Mouse (Mus musculus): ENCODE measurements around the gene AI661453. TPM values are rescaled to one million over a fixed set of nuclear protein-coding genes. Genes with fewer than 3 reads are reported as not detected.
"Not testable (repeated sequence)": the region's sequence is repeated elsewhere in the genome, so short reads cannot be mapped to it uniquely, and the experiment has no call there.

Gene AI661453
- polyA plus RNA-seq, 1 experiment from 2014 or later: 0.31 TPM

DNA sequence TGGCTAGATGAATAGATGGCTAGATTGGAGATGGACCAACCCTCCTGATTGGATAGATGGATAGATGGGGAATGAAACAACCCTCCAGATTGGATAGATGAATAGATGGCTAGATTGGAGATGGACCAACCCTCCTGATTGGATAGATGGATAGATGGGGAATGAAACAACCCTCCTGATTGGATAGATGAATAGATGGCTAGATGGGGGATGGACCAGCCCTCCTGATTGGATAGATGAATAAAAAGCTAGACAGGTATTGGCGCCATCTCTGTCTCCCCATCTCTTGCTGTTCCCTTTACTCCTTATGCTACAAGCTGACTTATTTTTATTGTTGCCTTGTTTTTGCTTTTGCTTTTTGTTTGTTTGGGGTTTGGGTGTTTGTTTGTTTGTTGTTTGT is 13.8 kb upstream of the AI661453 start:
- not testable (repeated sequence) for ATAC-seq

DNA sequence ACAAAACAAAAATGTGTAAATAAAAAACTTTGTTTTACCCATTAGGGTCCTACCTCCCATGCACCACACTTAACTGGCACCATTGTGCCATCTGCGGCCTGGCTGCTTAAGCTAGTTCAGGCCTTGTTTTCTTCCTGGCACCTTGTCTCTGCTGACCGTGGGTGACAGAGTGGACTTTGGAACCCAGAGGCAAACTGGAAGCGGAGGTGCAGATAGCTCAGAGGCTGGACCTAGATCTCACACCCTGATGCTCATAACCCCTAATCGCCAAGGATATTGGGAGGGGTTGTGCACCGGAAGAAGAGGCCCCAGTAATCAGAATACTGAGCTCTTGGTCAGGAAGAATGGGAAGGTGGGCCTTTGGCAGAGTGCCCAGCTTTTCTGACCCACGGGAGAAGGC is 12.2 kb upstream of the AI661453 start:
- WGBS (ENCODE audit: insufficient replicate concordance): 61% methylated on average over 6 of the region's 6 CpGs
- Histone ChIP-seq H3K4me2 (no peak overlapping the region), H3K27ac (no peak overlapping the region), H3K27me3 (replicated peaks) (peaks cover 26% of the 10 kb centered on the region), H3K36me3 (no peaks in the 10 kb centered on the region), H3K4me1 (peaks cover 6% of the 10 kb centered on the region), H3K4me3 (no peak overlapping the region), H3K9me3 (replicated peaks) (no peaks in the 10 kb centered on the region), H3K9ac (no peak overlapping the region)
- ATAC-seq: no peak

More for the DNA sequence above, 13.8 kb upstream of the AI661453 start:
- H3K27ac ChIP-seq; H3K36me3 ChIP-seq; H3K9ac ChIP-seq; H3K9me3 ChIP-seq (replicated peaks); H3K4me3 ChIP-seq; H3K4me2 ChIP-seq; H3K4me1 ChIP-seq: not testable (repeated sequence)
- H3K27me3 ChIP-seq (replicated peaks): 0 out of 2 replicates have a peak, but pooled peaks cover 14% of the 10 kb centered on the region
- WGBS (ENCODE audit: insufficient replicate concordance): 74% methylated on average over 1 of the region's 1 CpGs

DNA sequence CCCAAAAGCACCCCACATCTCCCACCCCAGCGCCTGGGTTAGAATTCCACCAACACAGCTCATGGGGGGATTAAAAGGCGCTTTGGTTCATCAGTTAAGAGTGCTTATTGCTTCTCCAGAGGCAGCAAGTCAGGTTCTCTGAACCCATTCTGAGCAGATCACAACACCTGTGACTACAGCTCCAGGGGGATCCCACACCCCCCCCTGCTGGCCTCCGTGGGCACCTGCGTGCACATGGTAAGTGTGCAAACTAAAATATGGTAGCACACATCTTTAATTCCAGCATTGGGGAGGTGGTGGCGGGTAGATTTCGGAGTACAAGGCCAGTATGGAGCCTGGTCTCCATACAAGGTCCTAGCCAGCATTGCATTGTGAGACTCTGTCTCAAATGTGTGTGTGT is 9.1 kb upstream of the AI661453 start:
- H3K36me3 ChIP-seq: no peaks in the 10 kb centered on the region
- H3K27me3 ChIP-seq (replicated peaks): peaks cover 26% of the 10 kb centered on the region
- no peaks in the 10 kb centered on the region for H3K9me3 ChIP-seq (replicated peaks)
- H3K9ac ChIP-seq: no peak overlapping the region
- WGBS (ENCODE audit: insufficient replicate concordance): 55% methylated on average over 6 of the region's 6 CpGs
- H3K4me2 ChIP-seq: no peak overlapping the region
- no peak overlapping the region for H3K27ac ChIP-seq
- H3K4me1 ChIP-seq: peaks cover 7% of the 10 kb centered on the region
- ATAC-seq: no peak
- no peak overlapping the region for H3K4me3 ChIP-seq

DNA sequence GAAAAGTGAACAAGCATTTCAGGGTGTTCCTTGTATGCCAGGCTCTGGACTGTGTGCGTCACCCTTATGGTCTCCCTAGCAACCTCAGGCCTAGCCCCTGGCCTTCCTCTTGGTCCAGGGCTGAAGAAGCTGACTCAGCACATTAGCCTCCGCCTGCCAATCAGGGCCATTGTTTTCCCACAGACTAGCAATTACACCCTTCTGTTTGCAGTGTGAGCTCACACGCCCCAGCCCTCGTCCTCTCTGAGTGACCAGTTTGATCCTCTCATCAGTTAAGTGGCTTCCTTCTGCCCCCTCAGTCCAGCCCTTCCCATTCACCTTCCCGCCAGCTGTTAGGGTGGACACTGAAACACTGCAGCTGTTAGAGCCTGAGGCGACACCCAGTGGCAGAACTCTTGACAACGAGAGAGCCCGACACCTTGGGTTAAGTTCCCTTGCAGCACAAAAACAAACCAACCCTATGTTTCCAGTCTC is 7.5 kb upstream of the AI661453 start:
- no peak overlapping the region for H3K4me3 ChIP-seq
- H3K4me1 ChIP-seq: peaks cover 18% of the 10 kb centered on the region
- 14% methylated on average over 8 of the region's 8 CpGs for WGBS (ENCODE audit: insufficient replicate concordance)
- H3K27me3 ChIP-seq (replicated peaks): peaks cover 26% of the 10 kb centered on the region
- peak overlapping the region; percentile 9; the same call in 1 of the 2 replicates for H3K4me2 ChIP-seq
- no peaks in the 10 kb centered on the region for H3K36me3 ChIP-seq
- ATAC-seq: peak; percentile 16; the same call in 1 of the 2 replicates
- no peak overlapping the region for H3K27ac ChIP-seq
- H3K9me3 ChIP-seq (replicated peaks): no peaks in the 10 kb centered on the region
- no peak overlapping the region for H3K9ac ChIP-seq

DNA sequence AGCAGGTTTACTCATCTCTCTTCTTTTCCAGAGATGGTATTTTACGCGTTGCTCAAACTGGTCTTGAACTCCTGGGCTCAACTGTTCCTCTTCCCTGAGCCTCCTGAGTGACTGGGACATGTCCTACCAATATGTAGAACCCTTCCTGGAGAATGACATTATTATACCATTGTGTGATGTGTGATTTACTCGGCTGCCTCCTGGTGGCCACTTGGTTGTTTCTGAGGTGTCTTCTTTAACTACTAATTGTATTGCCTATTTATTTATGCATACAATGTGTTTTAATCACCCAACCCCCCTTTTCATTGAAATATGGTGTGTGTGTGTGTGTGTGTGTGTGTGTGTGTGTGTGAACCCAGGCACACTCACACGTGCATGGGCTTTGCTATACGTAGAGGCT is 5.6 kb upstream of the AI661453 start:
- Histone ChIP-seq H3K9ac (no peak overlapping the region), H3K4me3 (no peak overlapping the region), H3K4me2 (no peak overlapping the region), H3K9me3 (replicated peaks) (no peaks in the 10 kb centered on the region), H3K4me1 (peaks cover 18% of the 10 kb centered on the region), H3K36me3 (no peaks in the 10 kb centered on the region), H3K27ac (no peak overlapping the region), H3K27me3 (replicated peaks) (peaks cover 32% of the 10 kb centered on the region)
- no peak for ATAC-seq
- WGBS (ENCODE audit: insufficient replicate concordance): 62% methylated on average over 5 of the region's 5 CpGs

DNA sequence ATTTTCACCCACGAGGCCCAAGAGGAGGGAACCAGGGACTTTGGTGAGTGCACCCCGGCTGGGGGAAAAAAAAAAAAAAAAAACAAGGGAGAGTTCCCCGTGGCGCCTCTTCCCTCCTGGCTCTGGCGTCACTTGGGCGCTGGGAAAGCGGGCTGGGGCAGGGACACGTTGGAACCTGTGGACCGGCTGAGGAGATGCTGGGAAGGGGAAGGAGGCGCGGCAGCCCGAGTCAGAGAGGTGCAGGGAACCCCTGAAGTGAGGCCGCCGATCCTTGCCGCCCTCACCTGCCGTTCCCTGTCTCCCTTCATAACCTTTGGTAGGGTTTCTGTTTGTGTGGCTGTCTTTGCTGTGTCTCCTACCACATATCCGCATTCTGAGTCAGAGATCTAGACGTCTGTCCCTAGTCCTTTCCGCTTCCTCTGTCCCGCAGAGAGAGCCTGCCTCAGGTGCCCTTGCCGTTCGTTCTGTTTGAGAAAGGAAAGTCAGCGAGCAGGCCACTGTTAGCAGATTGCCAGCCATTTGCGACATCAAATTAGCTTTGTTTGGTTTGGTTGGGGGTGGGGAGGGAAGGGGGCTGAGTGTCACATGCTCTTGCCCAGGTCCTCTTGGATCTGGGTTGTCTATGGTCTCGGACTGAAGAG is 612 bp downstream of the AI661453 start, which contains the start of gene 1700001C19Rik:
Gene 1700001C19Rik (minus strand): TSS at position 470 of the 641 bp plus-strand sequence.
- H3K4me2 ChIP-seq: peak within 1 kb of the TSS; percentile 82
- H3K27me3 ChIP-seq (replicated peaks): peaks cover 42% of the 10 kb centered on the region
- peaks cover 69% of the 10 kb centered on the region for H3K4me1 ChIP-seq
- 5% methylated on average over 25 of the region's 25 CpGs for WGBS (ENCODE audit: insufficient replicate concordance)
- no peak within 1 kb of the TSS for H3K27ac ChIP-seq
- no peak for ATAC-seq
- peak within 1 kb of the TSS; percentile 61 for H3K9ac ChIP-seq
- peak within 1 kb of the TSS; percentile 55 for H3K4me3 ChIP-seq
- no peaks in the 10 kb centered on the region for H3K36me3 ChIP-seq
- H3K9me3 ChIP-seq (replicated peaks): no peaks in the 10 kb centered on the region

DNA sequence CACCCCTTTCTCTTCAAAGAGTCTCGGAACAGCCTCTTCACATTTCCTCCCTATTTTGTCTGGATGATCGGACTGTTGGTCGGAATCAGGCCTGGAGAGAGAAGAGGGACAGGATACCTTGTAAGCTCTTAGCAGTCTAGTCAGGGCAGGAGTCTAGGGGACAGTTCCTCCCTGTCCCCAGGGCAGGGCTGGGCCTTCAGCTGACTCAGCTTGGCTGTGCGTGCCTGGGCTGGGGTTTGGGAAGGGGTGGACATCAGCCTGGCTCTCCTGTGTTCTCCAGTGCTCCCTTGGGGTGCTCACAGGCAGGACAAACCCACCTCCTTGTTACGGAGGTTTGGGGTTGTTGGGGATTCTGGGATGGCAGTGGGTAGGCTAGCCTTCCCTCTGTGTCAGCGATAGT is 2.2 kb downstream of the AI661453 start:
- no peak overlapping the region for H3K27ac ChIP-seq
- H3K4me2 ChIP-seq: 0 out of 2 replicates have a peak overlapping the region, but pooled peaks have one; percentile 1
- H3K27me3 ChIP-seq (replicated peaks): peaks cover 42% of the 10 kb centered on the region
- no peaks in the 10 kb centered on the region for H3K36me3 ChIP-seq
- WGBS (ENCODE audit: insufficient replicate concordance): 51% methylated on average over 6 of the region's 6 CpGs
- no peaks in the 10 kb centered on the region for H3K9me3 ChIP-seq (replicated peaks)
- H3K9ac ChIP-seq: no peak overlapping the region
- ATAC-seq: no peak
- H3K4me1 ChIP-seq: peaks cover 61% of the 10 kb centered on the region
- no peak overlapping the region for H3K4me3 ChIP-seq

DNA sequence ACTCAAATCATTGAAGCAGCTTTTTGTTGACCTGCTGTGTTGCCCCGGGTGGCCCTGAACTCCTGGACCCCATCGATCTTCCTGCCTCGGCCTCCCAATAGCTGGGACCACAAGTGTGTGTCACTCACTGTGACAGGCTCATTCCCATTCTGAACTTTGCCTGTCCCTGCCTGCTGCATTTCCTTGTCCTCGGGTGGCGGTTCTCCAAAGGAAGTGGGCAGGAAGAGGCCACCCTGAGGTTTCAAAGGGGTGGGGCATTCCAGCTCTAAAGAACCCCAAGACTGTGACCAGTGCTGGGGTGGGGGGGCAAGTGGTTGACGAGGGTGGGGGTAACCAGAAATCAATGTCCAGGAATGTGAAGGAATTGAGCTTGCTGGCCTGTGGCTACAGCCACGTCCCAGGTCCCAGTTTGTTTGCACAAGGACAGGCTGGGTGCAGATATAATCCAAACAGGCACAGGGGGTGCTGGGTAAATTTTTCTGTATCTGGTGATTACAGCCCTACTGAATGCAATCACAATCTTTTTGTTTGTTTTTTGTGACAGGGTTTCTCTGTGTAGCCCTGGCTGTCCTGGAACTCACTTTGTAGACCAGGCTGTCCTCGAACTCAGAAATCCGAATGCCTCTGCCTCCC is 3.1 kb downstream of the AI661453 start:
- no peaks in the 10 kb centered on the region for H3K9me3 ChIP-seq (replicated peaks)
- H3K4me1 ChIP-seq: peaks cover 62% of the 10 kb centered on the region
- peak overlapping the region; percentile 12; the same call in 1 of the 2 replicates for H3K4me2 ChIP-seq
- ATAC-seq: no peak
- H3K27ac ChIP-seq: peak overlapping the region; percentile 54; the same call in 1 of the 2 replicates
- H3K4me3 ChIP-seq: no peak overlapping the region
- no peak overlapping the region for H3K9ac ChIP-seq
- no peaks in the 10 kb centered on the region for H3K36me3 ChIP-seq
- peaks cover 42% of the 10 kb centered on the region for H3K27me3 ChIP-seq (replicated peaks)
- 20% methylated on average over 9 of the region's 9 CpGs for WGBS (ENCODE audit: insufficient replicate concordance)

DNA sequence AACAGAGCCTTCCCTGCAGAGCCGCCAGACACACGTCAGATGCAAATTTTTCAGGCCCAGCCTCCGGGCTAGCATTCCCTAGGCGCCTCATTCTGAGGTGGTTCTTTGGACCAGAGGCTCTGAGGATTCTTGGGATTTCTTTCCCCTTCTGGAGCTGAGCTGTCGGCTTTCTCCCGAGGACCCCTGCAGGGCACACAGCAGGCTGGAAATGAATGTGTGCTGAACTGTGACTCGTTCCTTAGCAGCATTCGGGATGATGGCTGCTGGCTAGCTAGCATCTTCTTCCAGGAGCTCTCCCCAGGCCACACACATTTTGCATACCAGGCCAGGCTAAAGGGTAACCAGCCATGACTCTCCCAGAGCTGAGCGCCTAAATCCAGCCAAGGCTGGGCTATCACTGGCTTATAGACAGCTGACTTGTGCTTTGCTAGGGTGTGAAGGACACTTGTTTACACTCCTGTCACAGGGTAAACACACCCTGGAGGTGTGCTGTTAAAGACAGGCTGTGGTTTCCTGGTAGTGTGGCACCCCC is 4.0 kb downstream of the AI661453 start:
- Histone ChIP-seq H3K9me3 (replicated peaks) (no peaks in the 10 kb centered on the region), H3K9ac (no peak overlapping the region), H3K4me3 (no peak overlapping the region), H3K36me3 (no peaks in the 10 kb centered on the region), H3K4me2 (no peak overlapping the region), H3K4me1 (peaks cover 69% of the 10 kb centered on the region), H3K27ac (0 out of 2 replicates have a peak overlapping the region, but pooled peaks have one; percentile 18), H3K27me3 (replicated peaks) (peaks cover 36% of the 10 kb centered on the region)
- 55% methylated on average over 9 of the region's 9 CpGs for WGBS (ENCODE audit: insufficient replicate concordance)
- ATAC-seq: no peak

DNA sequence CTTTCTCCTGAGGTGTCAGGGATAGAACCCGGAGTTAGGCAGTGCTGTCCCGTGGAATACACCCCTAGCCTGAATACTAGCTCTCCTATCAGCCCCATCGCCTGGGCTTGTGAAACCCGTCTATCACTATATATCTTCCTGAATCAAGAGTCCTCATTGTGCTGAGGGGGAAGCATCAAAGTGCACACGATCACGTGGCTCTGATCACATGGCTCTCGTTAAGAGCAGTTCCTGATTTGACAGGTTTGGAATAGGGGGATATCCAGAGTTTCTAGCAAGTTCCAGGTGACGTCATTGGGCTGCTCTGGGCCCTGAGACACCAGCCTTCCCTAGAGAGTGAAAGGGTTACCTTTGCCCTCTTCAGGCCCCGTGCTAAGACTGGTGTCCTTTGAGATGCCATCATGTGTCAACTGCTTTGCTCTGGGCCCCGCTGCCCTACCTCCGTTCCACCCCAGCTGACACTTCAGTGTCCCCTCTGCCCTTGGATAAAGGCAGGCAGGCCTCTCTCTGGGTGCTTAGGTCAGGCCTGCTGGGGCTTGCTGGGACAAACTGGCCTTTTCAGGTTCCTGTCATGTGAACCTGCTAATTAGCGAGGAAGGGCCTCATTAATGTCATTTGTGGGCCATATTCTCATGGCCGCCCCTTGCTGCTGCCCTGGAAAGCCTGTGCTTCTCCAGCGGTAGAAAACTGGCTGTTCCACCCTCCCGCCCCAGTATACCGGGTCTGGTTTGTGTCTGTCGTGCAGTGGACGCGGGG is 5.1 kb downstream of the AI661453 start:
- Histone ChIP-seq H3K4me1 (peaks cover 77% of the 10 kb centered on the region), H3K27me3 (replicated peaks) (peaks cover 30% of the 10 kb centered on the region), H3K4me2 (no peak overlapping the region), H3K27ac (no peak overlapping the region), H3K9ac (no peak overlapping the region), H3K36me3 (no peaks in the 10 kb centered on the region), H3K4me3 (no peak overlapping the region), H3K9me3 (replicated peaks) (no peaks in the 10 kb centered on the region)
- 54% methylated on average over 19 of the region's 19 CpGs for WGBS (ENCODE audit: insufficient replicate concordance)
- no peak for ATAC-seq

DNA sequence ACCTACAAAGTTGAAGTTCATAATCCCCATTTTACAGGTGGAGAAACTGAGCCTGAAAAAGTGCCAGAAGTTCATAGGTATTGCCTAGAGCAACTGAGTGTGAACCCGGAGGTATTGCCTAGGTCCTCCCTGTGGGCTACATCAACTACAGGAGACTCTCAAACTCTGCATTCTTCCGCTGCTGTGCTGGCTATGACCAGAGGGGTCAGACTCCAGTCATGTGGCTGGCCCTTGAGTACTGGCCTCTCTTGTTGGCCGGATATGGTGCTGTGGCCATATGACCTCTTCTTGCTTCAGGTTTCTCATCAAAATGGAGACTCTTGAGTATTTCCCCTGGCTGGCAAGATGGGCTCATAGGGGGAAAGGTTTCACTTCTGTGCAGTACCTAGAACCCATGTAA is 5.9 kb downstream of the AI661453 start:
- Histone ChIP-seq H3K4me3 (no peak overlapping the region), H3K9ac (no peak overlapping the region), H3K4me1 (peaks cover 75% of the 10 kb centered on the region), H3K27ac (no peak overlapping the region), H3K36me3 (no peaks in the 10 kb centered on the region), H3K9me3 (replicated peaks) (no peaks in the 10 kb centered on the region), H3K4me2 (no peak overlapping the region), H3K27me3 (replicated peaks) (peaks cover 22% of the 10 kb centered on the region)
- no peak for ATAC-seq
- 71% methylated on average over 3 of the region's 3 CpGs for WGBS (ENCODE audit: insufficient replicate concordance)
